Mouse (Mus musculus) liver (tissue): Measurements from ENCODE around the gene Best3.
A peak's percentile ranks its signal among the peaks of the same experiment; 100 is the strongest.

ENCODE experiments used
- DNase-seq: peaks from one replicate; pipeline ENCODE4 v3.0.0-alpha.2; 2020; ENCODE audit warnings: mixed read lengths

Best3 gene

DNA sequence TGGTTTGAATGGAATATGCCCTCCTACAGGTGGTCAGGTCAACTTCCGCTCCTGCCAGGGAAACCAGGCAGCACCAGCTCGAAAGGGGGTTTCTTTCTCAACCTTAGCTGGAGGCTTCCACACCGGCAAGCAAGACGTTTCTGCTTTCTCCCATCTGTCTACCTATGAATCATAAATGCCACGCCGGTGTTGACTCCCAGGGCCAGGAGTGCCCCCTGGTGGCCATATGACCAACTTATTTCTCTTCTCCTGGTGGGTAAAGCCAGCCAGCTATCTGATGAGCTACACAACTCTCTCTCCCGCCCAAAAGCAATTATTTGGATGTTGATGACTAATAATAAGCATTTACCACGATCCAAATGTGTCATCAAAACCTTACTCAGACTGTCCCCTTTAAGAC lies 47.7 kb downstream of the Best3 start:
- DNase-seq: peak; percentile 79

DNA sequence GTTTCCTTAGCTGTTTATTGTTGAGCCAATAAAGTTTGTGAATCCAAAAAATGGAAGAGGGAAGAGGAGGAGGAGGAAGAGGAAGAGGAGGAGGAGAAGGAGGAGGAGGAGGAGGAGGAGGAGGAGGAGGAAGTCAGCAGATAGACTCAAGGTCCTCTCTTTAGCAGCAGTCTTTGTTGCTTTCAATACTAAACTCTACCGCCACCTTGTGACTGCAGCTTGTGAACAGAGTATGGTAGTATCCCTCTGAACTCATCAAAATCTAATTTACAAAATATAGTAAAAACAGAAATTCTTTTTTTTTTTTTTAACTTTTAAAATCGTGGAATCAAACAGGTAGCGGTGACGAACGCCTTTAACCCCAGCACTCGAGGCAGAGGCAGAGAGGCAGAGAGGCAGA lies 54.2 kb downstream of the Best3 start:
- DNase-seq: no peak

DNA sequence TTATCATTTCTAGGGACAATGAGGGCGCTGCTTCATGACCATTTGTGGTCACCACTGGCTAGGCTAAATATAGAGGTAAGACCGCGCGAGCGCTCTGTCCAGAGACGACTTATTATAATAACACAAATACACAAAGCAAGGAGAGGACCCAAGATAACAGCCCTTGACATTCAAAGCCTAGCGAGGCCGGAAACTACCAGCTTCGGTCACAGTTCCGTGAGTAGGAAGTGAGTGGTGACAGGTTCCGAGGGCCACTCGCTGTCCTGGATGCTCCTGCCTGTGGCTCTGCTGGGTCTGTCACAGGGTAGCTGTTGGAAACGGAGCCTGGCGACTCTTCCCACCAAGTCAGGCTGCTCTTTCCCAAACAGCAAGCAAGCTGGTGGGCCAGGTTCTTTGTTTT lies 56.2 kb downstream of the Best3 start:
- no peak for DNase-seq

DNA sequence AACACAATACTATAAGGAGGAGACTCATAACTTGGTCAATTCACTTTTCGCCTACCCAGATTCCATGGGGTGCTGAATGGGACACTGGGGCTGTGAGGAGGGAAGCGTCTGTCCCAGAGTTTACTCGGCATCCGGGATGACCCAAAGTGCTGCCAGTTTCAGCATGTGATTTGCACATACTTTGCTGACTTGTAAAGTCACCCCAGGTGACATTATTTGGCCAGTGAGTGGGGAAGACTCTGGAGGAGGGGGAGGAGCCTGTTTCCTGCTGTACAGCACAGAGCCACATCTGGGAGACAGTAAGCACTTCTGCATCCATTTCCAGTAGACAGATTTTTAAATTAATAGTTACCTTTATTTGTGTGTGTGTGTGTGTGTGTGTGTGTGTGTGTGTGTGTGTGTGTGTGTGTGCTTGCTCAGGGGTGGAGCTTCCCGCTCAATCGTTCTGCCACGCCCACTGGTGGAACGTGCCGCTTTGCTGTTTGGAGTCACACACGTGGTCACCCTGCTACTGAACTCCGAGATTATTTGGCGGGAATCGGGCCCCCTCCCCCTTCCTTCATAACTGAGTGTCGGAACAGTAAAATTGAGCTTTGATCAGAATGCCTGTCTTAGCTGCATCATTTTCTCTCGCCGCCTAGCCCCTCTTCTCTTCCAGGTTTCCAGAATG lies 57.5 kb downstream of the Best3 start:
- DNase-seq: peak; percentile 56

DNA sequence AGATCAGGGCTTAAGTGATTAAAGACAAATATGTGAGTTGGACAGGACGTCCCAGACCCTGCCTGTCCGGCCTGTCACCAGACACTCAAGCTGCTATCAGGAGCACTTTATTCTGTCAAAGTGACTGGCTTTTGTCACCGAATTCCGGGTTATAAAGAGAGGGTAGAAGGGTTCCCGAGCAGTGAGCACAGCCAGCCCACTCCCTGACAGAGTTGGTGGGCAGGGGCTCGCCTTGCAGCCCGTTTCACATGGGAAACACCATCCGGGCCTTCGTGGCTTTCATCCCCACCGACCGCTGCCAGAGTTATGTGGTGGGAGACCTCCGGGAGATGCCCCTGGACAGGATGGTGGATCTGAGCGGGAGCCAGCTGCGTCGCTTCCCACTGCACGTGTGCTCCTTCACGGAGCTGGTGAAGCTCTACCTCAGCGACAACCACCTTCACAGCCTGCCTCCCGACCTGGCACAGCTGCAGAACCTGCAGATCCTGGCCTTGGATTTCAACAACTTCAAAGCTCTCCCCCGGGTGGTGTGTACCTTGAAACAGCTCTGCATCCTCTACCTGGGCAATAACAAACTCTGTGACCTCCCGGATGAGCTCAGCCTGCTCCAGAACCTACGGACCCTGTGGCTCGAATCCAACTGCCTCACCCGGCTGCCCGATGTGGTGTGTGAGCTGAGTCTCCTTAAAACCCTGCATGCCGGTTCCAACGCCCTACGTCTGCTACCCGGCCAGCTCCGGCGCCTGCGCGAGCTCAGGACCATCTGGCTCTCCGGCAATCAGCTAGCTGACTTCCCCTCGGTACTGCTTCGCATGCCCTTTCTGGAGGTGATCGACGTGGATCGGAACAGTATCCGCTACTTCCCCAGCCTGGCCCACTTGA lies 59.3 kb downstream of the Best3 start, which contains the start of gene Lrrc10:
Gene Lrrc10 (plus strand): TSS at position 167 of the 882 bp plus-strand sequence.
- no peak for DNase-seq

DNA sequence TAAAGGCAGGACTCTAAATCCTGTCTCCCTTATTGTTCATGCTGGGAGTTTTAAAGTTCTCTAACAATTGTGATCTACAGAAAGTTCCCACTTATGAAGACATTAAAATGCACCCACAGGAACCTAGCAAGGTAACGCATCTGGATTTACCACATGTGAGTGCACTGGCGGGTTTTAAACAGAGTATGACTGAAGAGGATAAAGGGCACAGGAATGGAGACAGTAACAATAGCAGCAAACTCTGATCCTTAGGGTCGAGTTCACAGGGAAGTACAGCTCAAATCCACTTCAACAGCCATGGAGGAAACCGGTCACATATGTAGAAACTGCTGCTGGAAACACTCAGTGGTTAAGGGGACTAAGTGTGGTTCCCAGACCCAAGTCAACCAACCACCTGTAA lies 63.1 kb downstream of the Best3 start:
- DNase-seq: no peak

DNA sequence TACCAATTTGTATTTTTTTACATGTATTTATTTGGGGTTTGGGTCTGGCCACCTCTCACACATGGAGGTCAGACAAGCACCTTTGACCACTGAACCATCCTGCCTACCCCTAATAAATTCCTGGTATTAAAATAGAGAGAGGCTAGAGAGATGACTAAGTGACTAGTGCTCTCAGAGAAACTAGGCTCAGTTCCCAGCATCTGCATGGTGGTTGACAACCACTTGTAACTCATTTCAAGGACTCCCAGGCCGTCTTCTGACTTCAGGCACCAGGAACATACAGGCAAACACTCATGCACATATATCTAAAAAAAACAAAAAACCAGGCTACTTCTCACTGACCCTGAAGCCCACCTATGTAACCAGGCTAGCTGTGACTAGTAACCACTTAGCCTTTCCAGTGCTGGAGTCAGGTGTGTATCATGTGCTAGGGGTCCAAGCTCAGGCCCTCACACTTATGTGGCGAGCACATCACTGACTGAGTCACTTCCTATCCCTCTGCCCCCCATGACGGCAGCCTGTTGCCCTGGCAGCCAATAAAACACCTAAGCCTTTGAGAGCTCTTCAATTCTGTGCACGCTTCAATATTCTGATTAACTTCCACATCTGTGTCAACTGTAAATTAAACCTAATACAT lies 64.0 kb downstream of the Best3 start:
- DNase-seq: no peak

DNA sequence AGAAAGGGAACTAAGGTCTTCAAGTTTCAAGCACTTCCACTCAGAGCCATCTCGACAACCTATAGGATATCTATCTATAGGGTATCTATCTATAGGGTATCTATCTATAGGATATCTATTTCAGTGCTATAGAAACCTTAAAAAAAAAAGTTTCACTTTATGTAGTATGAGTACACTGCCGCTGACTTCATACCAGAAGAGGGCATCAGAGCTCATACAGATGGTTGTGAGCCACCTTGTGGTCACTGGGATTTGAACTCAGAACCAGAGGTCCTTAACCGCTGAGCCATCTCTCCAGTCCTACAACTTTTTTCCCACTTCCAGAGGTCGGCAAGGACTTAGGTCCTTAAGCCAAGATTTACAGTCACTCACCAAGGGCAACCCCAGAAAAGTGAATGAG lies 69.6 kb downstream of the Best3 start:
- DNase-seq: no peak

DNA sequence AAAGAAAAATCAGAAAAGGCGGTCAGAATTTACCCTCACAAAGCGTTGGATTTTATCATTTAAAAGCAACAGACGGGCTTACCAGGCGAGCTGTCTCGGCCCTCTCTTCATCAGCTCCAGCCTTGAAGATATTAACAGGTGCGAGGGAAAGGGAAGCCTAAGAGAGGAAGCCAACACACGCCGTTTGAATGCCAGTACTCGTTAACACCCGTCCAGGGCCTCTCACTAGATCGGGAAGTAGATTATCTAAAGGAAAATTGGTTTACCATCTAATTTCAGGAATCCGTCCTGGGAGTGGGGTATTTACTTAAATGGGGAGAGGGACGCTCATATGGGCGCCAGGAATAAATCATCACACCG lies 76.8 kb downstream of the Best3 start:
- peak; percentile 32 for DNase-seq

DNA sequence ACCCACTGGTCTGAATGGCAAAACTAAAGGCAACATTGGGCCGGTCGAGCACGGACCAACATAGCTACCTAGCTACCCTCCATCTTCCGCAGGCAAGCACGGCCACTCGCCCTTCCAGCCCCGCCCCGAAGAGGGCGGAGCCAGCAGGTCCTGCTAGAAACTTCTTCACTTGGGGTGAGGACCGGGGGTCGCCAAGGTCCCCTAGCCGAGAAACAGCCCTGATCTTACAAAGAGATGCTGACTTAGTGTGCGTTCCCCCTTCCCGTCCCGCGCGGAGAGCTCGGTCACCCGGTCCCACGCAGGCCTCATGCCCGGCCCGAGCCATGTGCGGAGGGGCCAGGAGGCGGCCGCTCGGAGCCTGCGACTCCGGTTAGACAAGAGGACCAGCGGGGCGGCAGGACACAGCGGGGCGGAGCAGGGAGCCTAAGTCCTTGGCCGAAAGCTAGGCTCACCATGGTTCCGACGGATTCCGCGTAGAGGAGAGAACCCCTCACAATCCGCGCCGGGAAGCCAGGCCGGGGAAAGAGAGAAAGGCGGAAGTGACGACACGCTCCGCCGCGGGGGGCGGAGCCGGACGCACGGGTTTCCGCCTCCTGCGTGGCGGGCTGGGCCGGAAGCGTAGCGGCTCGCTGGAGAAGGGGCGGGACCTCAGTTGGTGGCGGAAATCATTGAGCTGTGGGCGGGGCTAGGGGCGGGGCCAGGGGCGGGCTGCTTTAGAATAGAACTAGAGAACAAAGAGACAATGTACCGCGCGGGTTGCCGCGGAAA lies 77.3 kb downstream of the Best3 start, which contains the start of gene Cct2:
Gene Cct2 (minus strand): TSS at position 561 of the 768 bp plus-strand sequence.
- DNase-seq: peak; percentile 99

DNA sequence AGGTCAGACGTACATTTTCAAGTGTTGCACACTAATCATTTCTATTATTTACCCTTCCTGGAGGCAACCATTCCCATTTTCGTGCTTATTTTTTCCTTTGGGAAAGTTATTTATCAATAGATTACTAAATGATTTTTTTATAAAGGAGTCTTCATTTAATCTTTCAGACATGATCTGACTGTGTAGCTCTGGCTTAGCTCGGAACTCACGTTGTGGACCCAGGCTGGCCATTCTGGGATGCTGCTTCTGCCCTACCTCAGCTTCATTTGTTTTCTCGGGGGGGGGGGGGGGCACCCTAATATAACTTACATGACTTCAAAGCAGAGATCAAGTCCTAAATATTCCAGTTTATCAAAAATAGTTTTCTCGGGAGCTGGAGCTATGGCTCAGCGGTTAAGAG lies 78.0 kb downstream of the Best3 start:
- no peak for DNase-seq

DNA sequence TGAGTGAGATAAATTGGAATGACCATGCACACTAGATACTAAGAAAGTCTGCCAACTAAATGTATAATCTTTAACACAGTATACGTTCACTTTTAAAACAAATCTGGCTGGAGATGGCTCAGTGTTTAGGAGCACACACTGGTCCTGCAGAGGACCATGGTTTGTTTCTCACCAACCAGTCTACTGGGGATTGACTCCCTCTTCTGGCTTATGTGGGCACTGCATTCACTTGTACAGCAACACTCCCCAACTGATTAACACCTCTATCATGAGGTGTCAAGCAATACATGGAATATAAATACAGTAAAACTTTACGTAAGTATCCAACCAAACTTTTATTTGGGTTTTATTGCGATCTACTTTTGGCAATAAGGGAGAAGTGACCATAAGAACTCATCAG lies 83.0 kb downstream of the Best3 start:
- DNase-seq: no peak

DNA sequence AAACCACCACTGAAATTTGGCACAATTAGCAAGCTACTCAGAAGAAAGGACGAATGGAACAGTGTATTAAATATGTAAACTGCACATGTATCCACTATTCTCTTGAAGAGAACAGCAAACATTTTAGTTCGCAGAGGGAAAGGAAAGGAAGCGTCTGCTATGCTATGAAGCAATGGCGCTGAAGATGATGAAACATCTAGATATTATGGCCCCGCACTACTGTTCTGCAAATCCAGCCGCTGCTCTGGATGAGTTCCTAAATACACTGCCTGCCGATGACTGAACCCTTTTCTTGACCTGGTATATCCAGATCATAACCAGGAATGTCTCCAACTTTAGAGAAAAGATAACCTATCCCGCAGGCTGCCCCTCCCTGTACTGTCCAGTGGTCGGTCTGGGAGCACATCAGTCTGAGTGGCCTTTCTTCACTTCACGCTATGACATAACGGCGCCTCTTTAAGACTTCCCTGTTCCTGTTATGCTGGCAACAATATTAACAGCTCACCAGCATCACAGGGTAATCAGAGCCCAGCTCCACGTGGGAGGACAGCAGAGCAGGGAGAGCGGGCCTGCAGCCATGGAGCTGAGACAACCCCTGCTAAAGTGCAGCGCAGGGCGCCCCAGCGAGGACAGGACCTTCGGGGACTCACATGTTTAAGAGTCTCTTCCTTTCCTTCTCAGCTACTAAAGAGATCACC lies 86.2 kb downstream of the Best3 start:
- no peak for DNase-seq

DNA sequence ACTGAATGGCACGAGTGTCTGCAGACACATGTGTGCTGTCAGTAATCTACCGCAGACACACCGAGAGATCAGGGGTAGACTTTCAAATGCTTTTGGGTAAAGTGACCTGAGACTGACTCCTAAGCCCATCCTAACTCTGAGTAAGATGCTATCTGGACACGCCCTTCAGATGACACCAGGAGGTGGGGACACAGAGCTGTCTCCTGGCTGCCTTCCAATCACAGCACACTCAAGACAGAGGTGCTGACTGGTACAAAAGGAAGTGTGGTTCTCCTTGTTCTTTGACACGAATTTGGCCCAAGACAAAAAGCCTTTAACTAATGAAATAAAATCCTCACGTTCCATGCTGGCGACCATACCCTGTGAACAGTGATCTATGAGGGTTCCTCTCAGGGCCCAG lies 87.1 kb downstream of the Best3 start:
- no peak for DNase-seq
